Mouse (Mus musculus): ENCODE measurements around the gene Zbtb1. TPM values are rescaled to one million over a fixed set of nuclear protein-coding genes. Genes with fewer than 3 reads are reported as not detected.

Zbtb1 gene
- polyA plus RNA-seq, 1 experiment = 0.30 TPM

GRCm38 (mm10) chr12:76377059-76377458, 7.0 kb downstream of the Zbtb1 start:
- Histone ChIP-seq H3K4me3 (ENCODE audit: control insufficient read depth, low read depth, low read length) (no peak overlapping the region), H3K27me3 (ENCODE audit: control insufficient read depth, insufficient read depth, low read length) (no peaks in the 10 kb centered on the region), H3K27ac (ENCODE audit: control insufficient read depth, insufficient read depth, low read depth, low read length) (no peak overlapping the region), H3K36me3 (ENCODE audit: control insufficient read depth, insufficient read depth, low read length) (no peaks in the 10 kb centered on the region), H3K4me1 (ENCODE audit: control insufficient read depth, insufficient read depth, low read length) (peaks cover under 1% of the 10 kb centered on the region; the same call in 1 of the 2 replicates)
- TF ChIP-seq CTCF (IDR thresholded peaks at IDR 0.05; ENCODE audit: control insufficient read depth, insufficient read depth, insufficient replicate concordance, low read depth, low read length) (no peak), POLR2A (IDR thresholded peaks at IDR 0.05; ENCODE audit: control insufficient read depth, low read depth, low read length) (no peak)

DNA sequence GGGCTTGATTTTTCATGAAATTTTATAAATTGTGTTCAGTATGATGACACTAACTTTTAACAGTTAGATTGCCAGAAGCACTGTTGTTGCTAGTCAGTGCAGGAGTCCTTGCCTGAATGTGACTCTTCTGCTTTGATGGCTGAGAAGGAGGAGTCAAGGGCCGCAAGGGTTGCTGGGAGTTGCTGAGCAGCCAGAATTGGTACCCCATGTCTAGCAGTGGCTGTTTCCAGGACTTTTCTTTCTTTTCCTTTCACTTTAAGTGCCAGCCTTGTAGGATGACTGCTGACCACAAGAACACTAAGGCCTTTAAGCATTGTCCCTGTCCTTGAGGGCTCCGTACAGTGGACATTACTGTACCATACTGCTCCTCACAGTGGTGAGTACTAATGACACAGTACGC, 7.7 kb downstream of the Zbtb1 start:
- Histone ChIP-seq H3K36me3 (ENCODE audit: control insufficient read depth, insufficient read depth, low read length) (no peaks in the 10 kb centered on the region), H3K27me3 (ENCODE audit: control insufficient read depth, insufficient read depth, low read length) (no peaks in the 10 kb centered on the region), H3K27ac (ENCODE audit: control insufficient read depth, insufficient read depth, low read depth, low read length) (no peak overlapping the region), H3K4me1 (ENCODE audit: control insufficient read depth, insufficient read depth, low read length) (no peaks in the 10 kb centered on the region), H3K4me3 (ENCODE audit: control insufficient read depth, low read depth, low read length) (no peak overlapping the region)
- TF ChIP-seq CTCF (IDR thresholded peaks at IDR 0.05; ENCODE audit: control insufficient read depth, insufficient read depth, insufficient replicate concordance, low read depth, low read length) (no peak), POLR2A (IDR thresholded peaks at IDR 0.05; ENCODE audit: control insufficient read depth, low read depth, low read length) (no peak)

DNA sequence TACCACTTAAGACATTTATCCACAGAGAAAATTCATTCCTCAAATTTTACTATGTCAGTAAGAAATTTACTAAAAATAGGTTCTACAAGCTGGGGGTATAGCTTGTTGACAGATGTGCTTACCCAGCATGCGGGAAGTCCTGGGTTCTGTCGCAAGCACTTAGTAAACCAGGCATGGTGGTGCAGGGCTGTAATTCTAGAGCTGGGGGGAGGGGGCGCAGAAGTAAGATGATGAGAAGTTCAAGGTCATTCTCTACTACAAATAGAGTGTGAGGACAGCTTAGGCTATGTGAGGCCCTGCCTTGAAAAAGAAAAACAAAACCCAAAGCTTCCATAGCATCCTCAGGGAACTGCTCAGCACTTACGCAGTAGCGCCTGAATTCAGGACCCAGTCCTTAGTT, 8.5 kb downstream of the Zbtb1 start:
- no peak overlapping the region for H3K4me3 ChIP-seq (ENCODE audit: control insufficient read depth, low read depth, low read length)
- no peaks in the 10 kb centered on the region for H3K27me3 ChIP-seq (ENCODE audit: control insufficient read depth, insufficient read depth, low read length)
- H3K27ac ChIP-seq (ENCODE audit: control insufficient read depth, insufficient read depth, low read depth, low read length) = no peak overlapping the region
- no peaks in the 10 kb centered on the region for H3K36me3 ChIP-seq (ENCODE audit: control insufficient read depth, insufficient read depth, low read length)
- no peak for TF ChIP-seq CTCF (IDR thresholded peaks at IDR 0.05; ENCODE audit: control insufficient read depth, insufficient read depth, insufficient replicate concordance, low read depth, low read length)
- TF ChIP-seq POLR2A (IDR thresholded peaks at IDR 0.05; ENCODE audit: control insufficient read depth, low read depth, low read length) = no peak
- H3K4me1 ChIP-seq (ENCODE audit: control insufficient read depth, insufficient read depth, low read length) = no peaks in the 10 kb centered on the region

- Histone ChIP-seq H3K4me3 (ENCODE audit: control insufficient read depth, low read depth, low read length) (no peak overlapping the region), H3K36me3 (ENCODE audit: control insufficient read depth, insufficient read depth, low read length) (no peaks in the 10 kb centered on the region), H3K4me1 (ENCODE audit: control insufficient read depth, insufficient read depth, low read length) (no peaks in the 10 kb centered on the region), H3K27ac (ENCODE audit: control insufficient read depth, insufficient read depth, low read depth, low read length) (no peak overlapping the region), H3K27me3 (ENCODE audit: control insufficient read depth, insufficient read depth, low read length) (no peaks in the 10 kb centered on the region)
- no peak for TF ChIP-seq CTCF (IDR thresholded peaks at IDR 0.05; ENCODE audit: control insufficient read depth, insufficient read depth, insufficient replicate concordance, low read depth, low read length)
- no peak for TF ChIP-seq POLR2A (IDR thresholded peaks at IDR 0.05; ENCODE audit: control insufficient read depth, low read depth, low read length)
Measured at GRCm38 (mm10) chr12:76380151-76380550, 10.1 kb downstream of the Zbtb1 start.

- TF ChIP-seq POLR2A (IDR thresholded peaks at IDR 0.05; ENCODE audit: control insufficient read depth, low read depth, low read length) = no peak
- no peak for TF ChIP-seq CTCF (IDR thresholded peaks at IDR 0.05; ENCODE audit: control insufficient read depth, insufficient read depth, insufficient replicate concordance, low read depth, low read length)
- Histone ChIP-seq H3K36me3 (ENCODE audit: control insufficient read depth, insufficient read depth, low read length) (peaks cover 3% of the 10 kb centered on the region), H3K4me1 (ENCODE audit: control insufficient read depth, insufficient read depth, low read length) (no peaks in the 10 kb centered on the region), H3K4me3 (ENCODE audit: control insufficient read depth, low read depth, low read length) (no peak overlapping the region), H3K27ac (ENCODE audit: control insufficient read depth, insufficient read depth, low read depth, low read length) (no peak overlapping the region), H3K27me3 (ENCODE audit: control insufficient read depth, insufficient read depth, low read length) (no peaks in the 10 kb centered on the region)
Measured at GRCm38 (mm10) chr12:76385342-76385741, 15.3 kb downstream of the Zbtb1 start.

GRCm38 (mm10) chr12:76388794-76389193, 18.7 kb downstream of the Zbtb1 start:
- Histone ChIP-seq H3K27me3 (ENCODE audit: control insufficient read depth, insufficient read depth, low read length) (no peaks in the 10 kb centered on the region), H3K4me3 (ENCODE audit: control insufficient read depth, low read depth, low read length) (no peak overlapping the region), H3K27ac (ENCODE audit: control insufficient read depth, insufficient read depth, low read depth, low read length) (no peak overlapping the region), H3K4me1 (ENCODE audit: control insufficient read depth, insufficient read depth, low read length) (no peaks in the 10 kb centered on the region), H3K36me3 (ENCODE audit: control insufficient read depth, insufficient read depth, low read length) (peaks cover 3% of the 10 kb centered on the region)
- TF ChIP-seq CTCF (IDR thresholded peaks at IDR 0.05; ENCODE audit: control insufficient read depth, insufficient read depth, insufficient replicate concordance, low read depth, low read length) (no peak), POLR2A (IDR thresholded peaks at IDR 0.05; ENCODE audit: control insufficient read depth, low read depth, low read length) (no peak)

- no peak for TF ChIP-seq POLR2A (IDR thresholded peaks at IDR 0.05; ENCODE audit: control insufficient read depth, low read depth, low read length)
- Histone ChIP-seq H3K27me3 (ENCODE audit: control insufficient read depth, insufficient read depth, low read length) (no peaks in the 10 kb centered on the region), H3K27ac (ENCODE audit: control insufficient read depth, insufficient read depth, low read depth, low read length) (no peak overlapping the region), H3K36me3 (ENCODE audit: control insufficient read depth, insufficient read depth, low read length) (no peaks in the 10 kb centered on the region), H3K4me1 (ENCODE audit: control insufficient read depth, insufficient read depth, low read length) (no peaks in the 10 kb centered on the region), H3K4me3 (ENCODE audit: control insufficient read depth, low read depth, low read length) (no peak overlapping the region)
Measured at GRCm38 (mm10) chr12:76391595-76392271, 21.7 kb downstream of the Zbtb1 start.

DNA sequence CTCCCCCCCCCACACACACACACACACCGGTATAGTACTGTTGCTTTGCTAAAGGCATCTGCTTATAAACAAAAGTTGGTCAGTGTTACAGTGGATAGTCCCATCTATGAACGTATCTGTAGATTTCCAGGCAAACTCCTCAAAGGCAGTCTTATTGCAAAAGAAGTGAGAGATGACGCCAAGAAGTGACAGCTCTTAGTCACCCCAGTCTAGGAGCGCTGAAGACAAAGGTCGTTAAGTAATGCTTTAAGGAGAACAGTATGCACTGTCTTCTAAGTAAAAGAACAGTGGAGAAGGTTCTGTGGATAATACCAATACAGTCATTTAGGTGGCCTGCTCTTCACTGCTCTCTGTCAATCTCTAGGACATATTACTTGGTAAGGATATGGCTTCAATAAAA, 22.9 kb downstream of the Zbtb1 start:
- TF ChIP-seq CTCF (IDR thresholded peaks at IDR 0.05; ENCODE audit: control insufficient read depth, insufficient read depth, insufficient replicate concordance, low read depth, low read length) (no peak), POLR2A (IDR thresholded peaks at IDR 0.05; ENCODE audit: control insufficient read depth, low read depth, low read length) (no peak)
- Histone ChIP-seq H3K4me1 (ENCODE audit: control insufficient read depth, insufficient read depth, low read length) (no peaks in the 10 kb centered on the region), H3K27me3 (ENCODE audit: control insufficient read depth, insufficient read depth, low read length) (no peaks in the 10 kb centered on the region), H3K27ac (ENCODE audit: control insufficient read depth, insufficient read depth, low read depth, low read length) (no peak overlapping the region), H3K36me3 (ENCODE audit: control insufficient read depth, insufficient read depth, low read length) (no peaks in the 10 kb centered on the region), H3K4me3 (ENCODE audit: control insufficient read depth, low read depth, low read length) (no peak overlapping the region)
